Mouse (Mus musculus) frontal cortex, adult (tissue): ENCODE measurements around the gene Anxa7.

Experiments used
- ATAC-seq: cut with Nextera tagmentation; 2 replicates; pipeline ENCODE4 v1.9.2; 2017; ENCODE audit warnings: mild to moderate bottlenecking, moderate library complexity, mixed read lengths; ENCODE audit not compliant: low TSS enrichment

The Anxa7 gene

GRCm38 (mm10) chr14:20479291-20480194, at the start of gene Anxa7:
Anxa7 (minus strand) TSS chr14:20480133.
- ATAC-seq = peak; percentile 78

- no peak for ATAC-seq
These were observed 49.7 kb upstream of the Anxa7 start for GRCm38 (mm10) chr14:20529643-20530042.

- ATAC-seq = peak; percentile 84
These were observed 40.2 kb upstream of the Anxa7 start for GRCm38 (mm10) chr14:20520179-20520578.

GRCm38 (mm10) chr14:20508424-20508823, 28.5 kb upstream of the Anxa7 start:
- peak; percentile 67 for ATAC-seq

GRCm38 (mm10) chr14:20502966-20503365, 23.0 kb upstream of the Anxa7 start:
- ATAC-seq = peak; percentile 79; the same call in 1 of the 2 replicates

- no peak for ATAC-seq
These were observed 20.0 kb upstream of the Anxa7 start for GRCm38 (mm10) chr14:20499982-20500381.

- ATAC-seq = no peak
These were observed 16.7 kb upstream of the Anxa7 start, which contains the start of gene Mss51 for GRCm38 (mm10) chr14:20496603-20497002. Mss51 (minus strand) TSS chr14:20496901.

- ATAC-seq = no peak
These were observed 6.1 kb upstream of the Anxa7 start for GRCm38 (mm10) chr14:20486031-20486430.

GRCm38 (mm10) chr14:20482051-20482751, 2.3 kb upstream of the Anxa7 start:
- ATAC-seq = no peak

GRCm38 (mm10) chr14:20481211-20481610, 1.3 kb upstream of the Anxa7 start:
- ATAC-seq = no peak

GRCm38 (mm10) chr14:20480195-20480579, 254 bp upstream of the Anxa7 start:
- no peak for ATAC-seq

GRCm38 (mm10) chr14:20478801-20479200, 1.1 kb downstream of the Anxa7 start:
- ATAC-seq = peak; percentile 15; the same call in 1 of the 2 replicates

GRCm38 (mm10) chr14:20478385-20478784, 1.5 kb downstream of the Anxa7 start:
- ATAC-seq = no peak

GRCm38 (mm10) chr14:20477261-20478025, 2.5 kb downstream of the Anxa7 start:
- ATAC-seq = no peak

- 0 out of 2 replicates have a peak, but pooled peaks have one; percentile 28 for ATAC-seq
These were observed 19.7 kb downstream of the Anxa7 start for GRCm38 (mm10) chr14:20460216-20460615.

- ATAC-seq = no peak
These were observed 21.6 kb downstream of the Anxa7 start for GRCm38 (mm10) chr14:20458378-20458777.

- no peak for ATAC-seq
These were observed 27.0 kb downstream of the Anxa7 start for GRCm38 (mm10) chr14:20452929-20453328.

GRCm38 (mm10) chr14:20451765-20452331, 28.1 kb downstream of the Anxa7 start, which contains the start of gene Cfap70:
Cfap70 (minus strand) TSS chr14:20452226.
- ATAC-seq = peak; percentile 66

GRCm38 (mm10) chr14:20451302-20451701, 28.6 kb downstream of the Anxa7 start:
- ATAC-seq = peak; percentile 36

- ATAC-seq = peak; percentile 69
These were observed 32.7 kb downstream of the Anxa7 start for GRCm38 (mm10) chr14:20447209-20447608.

GRCm38 (mm10) chr14:20442252-20442651, 37.7 kb downstream of the Anxa7 start:
- no peak for ATAC-seq
